Mouse (Mus musculus) myocyte (in vitro differentiated cells): ENCODE measurements around the gene Ankrd36.

Experiments
- MYOD1 ChIP-seq, 3 experiments: IDR thresholded peaks; one replicate each; pipeline ENCODE4 v1.6.1; 2011; ENCODE audit warnings: control low read depth in 2 of 3, low read depth in 2 of 3, mild to moderate bottlenecking in 2 of 3, moderate library complexity in 1 of 3; ENCODE audit not compliant: insufficient read length in 2 of 3, control insufficient read depth in 1 of 3
- SRF ChIP-seq: IDR thresholded peaks from one replicate; pipeline ENCODE4 v1.6.1; 2011; ENCODE audit warnings: low read depth; ENCODE audit not compliant: control insufficient read depth, insufficient read length
- USF1 ChIP-seq: IDR thresholded peaks from one replicate; pipeline ENCODE4 v1.6.1; 2011; ENCODE audit warnings: low read depth, mild to moderate bottlenecking, control low read depth, moderate library complexity

DNA sequence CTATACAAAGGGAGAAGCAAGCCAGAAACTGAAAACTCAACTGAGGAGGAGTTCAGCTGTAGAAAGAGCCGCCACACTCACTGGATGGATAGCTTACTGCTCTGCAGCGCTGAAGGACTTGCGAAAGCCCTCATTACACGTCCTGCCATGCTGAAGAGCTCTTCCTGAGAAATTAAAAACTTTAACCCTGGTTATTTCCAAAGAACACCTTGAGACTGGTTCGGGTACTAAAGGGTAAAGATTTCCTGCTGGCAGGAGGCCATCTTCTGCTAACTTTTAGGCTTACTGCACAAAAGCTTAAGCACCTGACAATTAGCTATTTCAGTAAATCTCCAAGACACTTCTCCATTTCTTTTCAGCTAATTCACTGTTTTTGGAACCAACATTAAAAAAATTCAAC, 39.3 kb upstream of the Ankrd36 start:
- TF ChIP-seq MYOD1 (IDR thresholded peaks at IDR 0.05; ENCODE audit: control insufficient read depth in 1 of 3, insufficient read length in 2 of 3, low read depth in 2 of 3): no peak
- TF ChIP-seq USF1: no peak
- no peak for TF ChIP-seq SRF
